Mouse (Mus musculus): ENCODE results near the gene Prpf4.

- TF ChIP-seq CHD2 (IDR thresholded peaks at IDR 0.05; ENCODE audit: low read length) (no peak), ZMIZ1 (IDR thresholded peaks at IDR 0.05; ENCODE audit: low read depth, low read length) (no peak)
Measured at GRCm38 (mm10) chr4:62391892-62392291, 16.7 kb upstream of the Prpf4 start.

Measured in MEL (cell line).